Mouse (Mus musculus) midbrain, embryonic 15.5 days (tissue): Measurements from ENCODE around the gene Fam126b. TPM values are rescaled to one million over a fixed set of nuclear protein-coding genes. Genes with fewer than 3 reads are reported as not detected.
A peak's percentile ranks its signal among the peaks of the same experiment; 100 is the strongest.
"Not testable (repeated sequence)": the region's sequence is repeated elsewhere in the genome, so short reads cannot be mapped to it uniquely, and the experiment has no call there.

Experiments used
- ATAC-seq: fragments of 200-750 bp; cut with Nextera tagmentation; replicated peaks from 2 replicates; pipeline ENCODE4 v1.8.0; 2017; ENCODE audit warnings: moderate TSS enrichment
- H3K27ac ChIP-seq: fragments of 300-500 bp; sonication (generic); 2 replicates; pipeline ENCODE4 v1.5.1; 2015; ENCODE audit warnings: mild to moderate bottlenecking, inconsistent platforms
- H3K27me3 ChIP-seq: fragments of 300-500 bp; sonication (generic); replicated peaks from 2 replicates; pipeline ENCODE4 v1.6.1; 2015; ENCODE audit warnings: inconsistent platforms
- H3K36me3 ChIP-seq: fragments of 300-500 bp; sonication (generic); replicated peaks from 2 replicates; pipeline ENCODE4 v1.6.1; 2015; ENCODE audit warnings: inconsistent platforms
- H3K4me1 ChIP-seq: fragments of 300-500 bp; sonication (generic); 2 replicates; pipeline ENCODE4 v1.6.1; 2015; ENCODE audit warnings: inconsistent platforms
- H3K4me2 ChIP-seq: fragments of 300-500 bp; sonication (generic); 2 replicates; pipeline ENCODE4 v1.6.1; 2015; ENCODE audit warnings: inconsistent platforms, mild to moderate bottlenecking, moderate library complexity
- H3K4me3 ChIP-seq: fragments of 300-500 bp; sonication (generic); 2 replicates; pipeline ENCODE4 v1.5.1; 2015; ENCODE audit warnings: mild to moderate bottlenecking, inconsistent platforms
- H3K9ac ChIP-seq: fragments of 300-500 bp; sonication (generic); 2 replicates; pipeline ENCODE4 v1.6.1; 2015; ENCODE audit warnings: mild to moderate bottlenecking, inconsistent platforms
- H3K9me3 ChIP-seq: fragments of 300-500 bp; sonication (generic); 2 replicates; pipeline ENCODE4 v1.6.1; 2016; ENCODE audit warnings: inconsistent platforms
- WGBS: fragments of 180-500 bp; shearing (Covaris S2); methylation state at CpG from one replicate; pipeline ENCODE4 v1.1.7; 2015; ENCODE audit warnings: mixed read lengths; 5-methylcytosine and 5-hydroxymethylcytosine counted together
- polyA plus RNA-seq: library from polyadenylated mRNA; unstranded; fragments of >200 nt; fragmentation: Nextera tagmentation; extraction: Ambion mirVana; gene quantifications from 2 replicates; pipeline ENCODE4 v1.2.1, GENCODE M21; 2015

Fam126b gene
- polyA plus RNA-seq, 1 experiment from 2014 or later, result 15.6 TPM

- H3K9ac ChIP-seq, result no peak overlapping the region
- no peak overlapping the region for H3K27ac ChIP-seq
- H3K4me2 ChIP-seq, result no peak overlapping the region
- WGBS, result 95% methylated on average over 1 of the region's 1 CpGs
- no peak for ATAC-seq
- no peaks in the 10 kb centered on the region for H3K9me3 ChIP-seq
- H3K36me3 ChIP-seq, result peaks cover 7% of the 10 kb centered on the region; the same call in 1 of the 2 replicates
- H3K4me1 ChIP-seq, result no peaks in the 10 kb centered on the region
- no peak overlapping the region for H3K4me3 ChIP-seq
- no peaks in the 10 kb centered on the region for H3K27me3 ChIP-seq
Observed at GRCm38 (mm10) chr1:58562455-58562854, 23.7 kb downstream of the Fam126b start.

- H3K27me3 ChIP-seq, H3K4me3 ChIP-seq, ATAC-seq, H3K27ac ChIP-seq, H3K4me1 ChIP-seq, H3K9me3 ChIP-seq, H3K4me2 ChIP-seq, H3K9ac ChIP-seq: not testable (repeated sequence)
- peaks cover 10% of the 10 kb centered on the region; the same call in 1 of the 2 replicates for H3K36me3 ChIP-seq
- 98% methylated on average over 6 of the region's 6 CpGs for WGBS
Observed at GRCm38 (mm10) chr1:58560370-58560769, 25.8 kb downstream of the Fam126b start.

- no peaks in the 10 kb centered on the region for H3K9me3 ChIP-seq
- no peak overlapping the region for H3K9ac ChIP-seq
- H3K27me3 ChIP-seq, result no peaks in the 10 kb centered on the region
- WGBS, result 81% methylated on average over 1 of the region's 1 CpGs
- peaks cover 35% of the 10 kb centered on the region for H3K36me3 ChIP-seq
- H3K4me2 ChIP-seq, result no peak overlapping the region
- no peak for ATAC-seq
- H3K4me3 ChIP-seq, result no peak overlapping the region
- no peak overlapping the region for H3K27ac ChIP-seq
- H3K4me1 ChIP-seq, result no peaks in the 10 kb centered on the region
Observed at GRCm38 (mm10) chr1:58541386-58541785, 44.7 kb downstream of the Fam126b start.

GRCm38 (mm10) chr1:58507249-58507648 lies 78.9 kb downstream of the Fam126b start:
- H3K4me3 ChIP-seq, result no peak overlapping the region
- peaks cover 6% of the 10 kb centered on the region; the same call in 1 of the 2 replicates for H3K9me3 ChIP-seq
- no peaks in the 10 kb centered on the region for H3K27me3 ChIP-seq
- H3K27ac ChIP-seq, result no peak overlapping the region
- H3K4me1 ChIP-seq, result peaks cover 21% of the 10 kb centered on the region
- no peak overlapping the region for H3K4me2 ChIP-seq
- no peak overlapping the region for H3K9ac ChIP-seq
- no peak for ATAC-seq
- WGBS, result 95% methylated on average over 3 of the region's 3 CpGs
- H3K36me3 ChIP-seq, result no peaks in the 10 kb centered on the region

- Histone ChIP-seq H3K27me3 (no peaks in the 10 kb centered on the region), H3K4me1 (peaks cover 21% of the 10 kb centered on the region), H3K4me3 (peak within 1 kb of the TSS; percentile 84), H3K36me3 (peaks cover 7% of the 10 kb centered on the region; the same call in 1 of the 2 replicates), H3K9me3 (peaks cover 6% of the 10 kb centered on the region; the same call in 1 of the 2 replicates), H3K4me2 (peak within 1 kb of the TSS; percentile 67), H3K27ac (peak within 1 kb of the TSS; percentile 80), H3K9ac (peak within 1 kb of the TSS; percentile 76)
- ATAC-seq, result peak; percentile 100
- under 1% methylated on average over 64 of the region's 64 CpGs for WGBS
Observed at GRCm38 (mm10) chr1:58504577-58505254, 81.4 kb downstream of the Fam126b start, which contains the start of gene Orc2. Orc2 (minus strand) TSS chr1:58505109.

GRCm38 (mm10) chr1:58503793-58504370 lies 82.2 kb downstream of the Fam126b start:
- peaks cover 21% of the 10 kb centered on the region for H3K4me1 ChIP-seq
- H3K4me2 ChIP-seq, result peak overlapping the region; percentile 67
- H3K9me3 ChIP-seq, result peaks cover 6% of the 10 kb centered on the region; the same call in 1 of the 2 replicates
- ATAC-seq, result peak; percentile 1; the same call in 1 of the 2 replicates
- H3K9ac ChIP-seq, result peak overlapping the region; percentile 76
- WGBS, result 32% methylated on average over 9 of the region's 9 CpGs
- peaks cover 7% of the 10 kb centered on the region; the same call in 1 of the 2 replicates for H3K36me3 ChIP-seq
- no peaks in the 10 kb centered on the region for H3K27me3 ChIP-seq
- H3K4me3 ChIP-seq, result peak overlapping the region; percentile 84
- no peak overlapping the region for H3K27ac ChIP-seq

GRCm38 (mm10) chr1:58503134-58503533 lies 83.0 kb downstream of the Fam126b start:
- H3K27me3 ChIP-seq, result no peaks in the 10 kb centered on the region
- ATAC-seq, result no peak

GRCm38 (mm10) chr1:58498758-58499157 lies 87.4 kb downstream of the Fam126b start:
- WGBS, result 98% methylated on average over 1 of the region's 1 CpGs
- Histone ChIP-seq H3K4me1 (peaks cover 10% of the 10 kb centered on the region), H3K36me3 (peaks cover 36% of the 10 kb centered on the region), H3K9me3 (no peaks in the 10 kb centered on the region), H3K27ac (no peak overlapping the region), H3K4me2 (no peak overlapping the region), H3K9ac (no peak overlapping the region), H3K27me3 (no peaks in the 10 kb centered on the region), H3K4me3 (no peak overlapping the region)
- ATAC-seq, result no peak

More at GRCm38 (mm10) chr1:58503134-58503533, 83.0 kb downstream of the Fam126b start:
- H3K36me3 ChIP-seq, result peaks cover 9% of the 10 kb centered on the region
- H3K9me3 ChIP-seq, result peaks cover 6% of the 10 kb centered on the region; the same call in 1 of the 2 replicates
- H3K9ac ChIP-seq, result no peak overlapping the region
- H3K4me2 ChIP-seq, result peak overlapping the region; percentile 67
- peaks cover 21% of the 10 kb centered on the region for H3K4me1 ChIP-seq
- H3K27ac ChIP-seq, result no peak overlapping the region
- H3K4me3 ChIP-seq, result peak overlapping the region; percentile 84; the same call in 1 of the 2 replicates

- Histone ChIP-seq H3K9ac (no peak overlapping the region), H3K27me3 (no peaks in the 10 kb centered on the region), H3K36me3 (peaks cover 42% of the 10 kb centered on the region), H3K4me3 (no peak overlapping the region), H3K27ac (no peak overlapping the region), H3K4me1 (no peaks in the 10 kb centered on the region), H3K9me3 (no peaks in the 10 kb centered on the region), H3K4me2 (no peak overlapping the region)
- WGBS, result 95% methylated on average over 4 of the region's 4 CpGs
- no peak for ATAC-seq
Observed at GRCm38 (mm10) chr1:58497678-58498077, 88.4 kb downstream of the Fam126b start.

GRCm38 (mm10) chr1:58495603-58496002 lies 90.5 kb downstream of the Fam126b start:
- H3K36me3 ChIP-seq, result peaks cover 57% of the 10 kb centered on the region
- ATAC-seq, result no peak
- WGBS, result 93% methylated on average over 6 of the region's 6 CpGs

GRCm38 (mm10) chr1:58482647-58483046 lies 103.5 kb downstream of the Fam126b start:
- Histone ChIP-seq H3K27me3 (no peaks in the 10 kb centered on the region), H3K4me2 (no peak overlapping the region), H3K9me3 (no peaks in the 10 kb centered on the region), H3K36me3 (peaks cover 48% of the 10 kb centered on the region), H3K4me3 (no peak overlapping the region), H3K27ac (no peak overlapping the region), H3K4me1 (no peaks in the 10 kb centered on the region), H3K9ac (no peak overlapping the region)
- ATAC-seq, result no peak
- 95% methylated on average over 4 of the region's 4 CpGs for WGBS

More at GRCm38 (mm10) chr1:58495603-58496002, 90.5 kb downstream of the Fam126b start:
- H3K27ac ChIP-seq, result no peak overlapping the region
- H3K4me2 ChIP-seq, result no peak overlapping the region
- H3K4me1 ChIP-seq, result no peaks in the 10 kb centered on the region
- no peak overlapping the region for H3K4me3 ChIP-seq
- no peak overlapping the region for H3K9ac ChIP-seq
- H3K9me3 ChIP-seq, result no peaks in the 10 kb centered on the region
- no peaks in the 10 kb centered on the region for H3K27me3 ChIP-seq

- Histone ChIP-seq H3K36me3 (peaks cover 57% of the 10 kb centered on the region), H3K4me1 (no peaks in the 10 kb centered on the region), H3K27ac (no peak overlapping the region), H3K9me3 (no peaks in the 10 kb centered on the region), H3K27me3 (no peaks in the 10 kb centered on the region), H3K9ac (no peak overlapping the region), H3K4me3 (no peak overlapping the region), H3K4me2 (no peak overlapping the region)
- WGBS, result 97% methylated on average over 8 of the region's 8 CpGs
- ATAC-seq, result no peak
Observed at GRCm38 (mm10) chr1:58475662-58476061, 110.5 kb downstream of the Fam126b start.
